In the genomic region with DNA sequence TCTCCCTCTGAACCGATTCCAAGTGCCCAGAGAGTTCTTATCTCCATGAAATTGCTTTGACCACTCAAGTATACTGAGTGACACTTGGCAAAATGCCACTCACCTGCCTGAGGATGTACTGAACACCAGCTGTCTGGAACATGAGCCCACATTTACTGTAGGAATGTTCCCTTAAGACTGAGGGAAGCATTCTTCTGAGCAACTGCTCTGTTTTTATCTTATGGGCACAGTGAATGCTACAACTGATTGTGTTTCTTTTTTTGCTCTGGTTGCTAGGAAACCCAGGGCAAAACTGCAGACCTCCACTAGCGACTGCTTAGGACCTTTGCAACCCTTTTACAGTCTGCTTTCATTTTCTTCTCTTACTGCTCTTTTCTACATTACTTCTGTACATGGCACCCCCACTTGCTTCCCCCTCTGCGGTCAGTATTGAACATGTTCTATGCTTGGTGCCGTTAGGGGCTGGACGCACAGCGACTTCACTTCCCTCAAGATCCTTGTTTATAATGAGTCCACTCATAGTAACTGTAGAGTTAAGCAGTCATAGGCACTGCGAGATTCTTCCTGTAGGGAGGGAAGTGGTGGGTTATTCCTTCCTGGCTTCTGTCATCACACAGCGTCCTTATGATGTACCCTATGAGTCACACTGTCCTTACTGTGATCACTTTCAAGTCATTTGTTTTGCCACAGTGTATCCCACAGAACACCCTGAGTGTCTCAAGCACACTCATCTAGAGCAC, we compare ENCODE assay signal across 14 mouse cellular contexts. TPM values are rescaled to one million over a fixed set of nuclear protein-coding genes. Genes with fewer than 3 reads are reported as not detected.
DNase-seq lines count a peak whose midpoint lies in the region; ATAC-seq lines count a peak whose summit lies in the region.
"Had no signal": no experiment of that assay in that cellular context is flagged by ENCODE, and none has a peak within 500 bp of the region (broad histone marks: within the 10 kb centered on the region; RNA-seq: fewer than 3 reads in every experiment).

No protein-coding gene starts in this region.

- no peak overlapping the region for H3K4me3 ChIP-seq in heart, embryonic 12.5 days
- H3K4me3 ChIP-seq: forebrain, embryonic 13.5 days; neural tube, embryonic 12.5 days; stomach, embryonic 15.5 days had no signal

- 36% methylated on average over 8 of the region's 8 CpGs for WGBS in heart, embryonic 12.5 days

- no peak for DNase-seq in heart, postnatal 14 days
- peak; percentile 22 for DNase-seq in NIH3T3 (ENCODE audit: low read depth)
- DNase-seq in naive thymus-derived CD4-positive, alpha-beta T cell, adult 2 months (ENCODE audit: low read depth) = peak; percentile 69
- DNase-seq in cerebellum, adult 11-12 months = no peak
- DNase-seq in ovary, adult 18-20 months (ENCODE audit: low spot score) = no peak
- DNase-seq: cerebellum, adult 9-11 months had no signal

- peaks cover 27% of the 10 kb centered on the region for H3K4me1 ChIP-seq in heart, embryonic 12.5 days (replicated peaks)

- ATAC-seq in heart, embryonic 12.5 days (ENCODE audit: insufficient number of reproducible peaks, low FRiP score) = peak; percentile 29; the same call in 1 of the 2 replicates
- ATAC-seq in inflammation-experienced regulatory T-cells, adult 6 months = peak; percentile 75
- no peak for ATAC-seq in erythroblast, adult 5-6 weeks (replicated peaks; ENCODE audit: low FRiP score, poor library complexity, severe bottlenecking)
- ATAC-seq: forebrain, embryonic 13.5 days; Patski had no signal

- peak overlapping the region; percentile 71 for H3K27ac ChIP-seq in heart, embryonic 12.5 days (ENCODE audit: poor library complexity, severe bottlenecking)
- H3K27ac ChIP-seq: forebrain, embryonic 13.5 days; neural tube, embryonic 12.5 days; stomach, embryonic 15.5 days had no signal

- peaks cover 6% of the 10 kb centered on the region; the same call in 1 of the 2 replicates for H3K27me3 ChIP-seq in heart, embryonic 12.5 days (replicated peaks)
- H3K27me3 ChIP-seq: Patski had no signal

- H3K36me3 ChIP-seq in heart, embryonic 12.5 days = no peaks in the 10 kb centered on the region
- H3K36me3 ChIP-seq: neural tube, embryonic 12.5 days; stomach, embryonic 15.5 days had no signal

- H3K9me3 ChIP-seq in heart, embryonic 12.5 days (replicated peaks) = no peaks in the 10 kb centered on the region
- H3K9me3 ChIP-seq: forebrain, embryonic 13.5 days; neural tube, embryonic 12.5 days; stomach, embryonic 15.5 days had no signal

- peak overlapping the region; percentile 58 for H3K4me2 ChIP-seq in heart, embryonic 12.5 days
- H3K4me2 ChIP-seq: forebrain, embryonic 13.5 days; neural tube, embryonic 12.5 days; stomach, embryonic 15.5 days had no signal

- no peak overlapping the region for H3K9ac ChIP-seq in heart, embryonic 12.5 days
- H3K9ac ChIP-seq: forebrain, embryonic 13.5 days; neural tube, embryonic 12.5 days; stomach, embryonic 15.5 days had no signal

- intact Hi-C loops in heart, postnatal 14 days (cut with DNase I) = no loop called here

RNA-seq across cellular contexts. Expression of a gene that starts 0.9 kb away (rescaled TPM):
- polyA plus RNA-seq in heart, embryonic 12.5 days (2016; fragmentation: Nextera tagmentation; extraction: Ambion mirVana) = not detected in 2 replicates
- total RNA-seq in heart, postnatal 14 days (2021) = not detected
- polyA plus RNA-seq in inflammation-experienced regulatory T-cells, adult 6 months (2017; shearing (Covaris generic)) = not detected
- not detected in 2 replicates for total RNA-seq in erythroblast, adult 5-6 weeks (2015; ENCODE audit: low replicate concordance)
- not detected in 2 replicates for total RNA-seq in erythroblast, adult 5-6 weeks (2017; ENCODE audit: low replicate concordance)
- total RNA-seq: left cerebral cortex, postnatal 25 days had no signal
- polyA plus RNA-seq: forebrain, embryonic 13.5 days; neural tube, embryonic 12.5 days; Patski; stomach, embryonic 15.5 days had no signal

RNA-seq across cellular contexts. Expression of a gene that starts 4.1 kb away (rescaled TPM):
- 25.0 and 26.8 TPM in 2 replicates for polyA plus RNA-seq in heart, embryonic 12.5 days (2016; fragmentation: Nextera tagmentation; extraction: Ambion mirVana)
- 10 to 100 TPM; 18.1 to 18.3 TPM for total RNA-seq in heart, postnatal 14 days (2021)
- polyA plus RNA-seq in inflammation-experienced regulatory T-cells, adult 6 months (2017; shearing (Covaris generic)) = 10 to 100 TPM in 2 of 3 experiments, 1 to 10 TPM in 1; 5.4 to 14.7 (median 10.2) TPM
- total RNA-seq in erythroblast, adult 5-6 weeks (2015; ENCODE audit: low replicate concordance) = 35.3 and 48.8 TPM in 2 replicates
- total RNA-seq in erythroblast, adult 5-6 weeks (2017; ENCODE audit: low replicate concordance) = 37.1 and 44.6 TPM in 2 replicates

RNA-seq across cellular contexts. Expression of a gene that starts 25.5 kb away (rescaled TPM):
- 111 and 114 TPM in 2 replicates for polyA plus RNA-seq in heart, embryonic 12.5 days (2016; fragmentation: Nextera tagmentation; extraction: Ambion mirVana)
- total RNA-seq in heart, postnatal 14 days (2021) = 100 to 1,000 TPM; 135 TPM
- polyA plus RNA-seq in inflammation-experienced regulatory T-cells, adult 6 months (2017; shearing (Covaris generic)) = 10 to 100 TPM; 13.9 to 23.0 (median 16.8) TPM
- total RNA-seq in erythroblast, adult 5-6 weeks (2015; ENCODE audit: low replicate concordance) = 12.7 and 16.9 TPM in 2 replicates
- total RNA-seq in erythroblast, adult 5-6 weeks (2017; ENCODE audit: low replicate concordance) = 23.1 and 39.8 TPM in 2 replicates

Comparison
In these comparisons a context has a peak if more than half of its experiments do, and no peak if none do; other contexts are left out.
1. DNase-seq: peak in NIH3T3 (single experiment) and naive thymus-derived CD4-positive, alpha-beta T cell, adult 2 months (single experiment); none in heart, postnatal 14 days (0 of 2), cerebellum, adult 11-12 months (single experiment) and ovary, adult 18-20 months (single experiment).